Mouse (Mus musculus): ENCODE results near the gene Chkb. TPM values are rescaled to one million over a fixed set of nuclear protein-coding genes. Genes with fewer than 3 reads are reported as not detected.
A peak's percentile ranks its signal among the peaks of the same experiment; 100 is the strongest.

Gene Chkb
- not detected in 2 replicates for polyA plus RNA-seq (2012; ENCODE audit: insufficient read depth, insufficient read length, low replicate concordance, missing spikeins)

DNA sequence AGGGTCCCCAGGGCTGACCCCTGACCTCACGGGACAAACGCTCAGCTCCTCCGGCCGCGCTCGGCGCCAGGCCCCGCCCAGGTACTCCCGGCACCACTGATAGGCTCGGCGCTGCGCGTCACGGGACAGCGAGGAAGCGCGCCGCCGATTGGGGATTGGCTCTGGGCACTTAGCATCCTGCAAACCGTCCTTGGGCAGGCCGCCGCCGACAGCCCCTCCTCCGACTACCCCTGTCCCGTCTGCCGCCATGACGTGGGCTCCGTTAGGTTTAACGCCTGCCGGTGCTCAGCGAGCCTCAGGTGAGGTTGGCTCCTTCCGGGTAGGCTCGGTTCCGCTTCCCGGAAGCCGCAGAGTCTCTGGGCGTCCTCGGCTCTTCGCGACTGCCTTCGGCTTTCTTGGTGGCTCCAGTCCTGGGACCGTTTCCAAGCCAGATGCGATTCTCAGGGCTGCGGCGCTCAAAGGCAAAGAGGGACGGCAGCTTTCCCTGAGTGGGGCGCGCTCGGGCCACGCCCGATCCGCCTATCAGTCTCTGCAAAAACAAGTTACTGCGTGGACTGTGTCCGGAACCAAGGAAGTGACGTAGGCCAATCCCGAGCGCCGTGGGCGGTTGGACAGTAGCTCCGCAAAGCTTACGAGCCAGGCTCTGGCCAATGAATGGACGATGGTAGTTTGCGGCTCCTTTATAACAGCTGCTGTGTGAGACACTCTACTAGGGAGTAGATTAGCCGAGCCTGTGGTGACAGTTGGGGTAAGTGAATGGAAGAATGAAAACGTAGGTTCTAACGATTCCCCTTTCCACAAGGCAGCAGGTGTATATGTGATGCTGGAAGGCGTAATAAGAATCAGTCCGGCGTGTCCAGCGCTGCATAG is at the start of gene Chkb, which contains the start of the genes C730034F03Rik and Gm44502:
TSS of gene Chkb (minus strand) at position 557 of the 870 bp plus-strand sequence.
TSS of gene C730034F03Rik (plus strand) at position 238 of the 870 bp plus-strand sequence.
TSS of gene Gm44502 (minus strand) at position 345 of the 870 bp plus-strand sequence.
- H3K27ac ChIP-seq (ENCODE audit: insufficient read depth, low read depth, low read length), result peak within 1 kb of the TSS; percentile 81
- no peaks in the 10 kb centered on the region for H3K4me1 ChIP-seq (ENCODE audit: control insufficient read depth, insufficient read depth, low read length)
- TF ChIP-seq POLR2A (IDR thresholded peaks at IDR 0.05; ENCODE audit: insufficient read depth, low read depth, low read length) (peak; percentile 81), CTCF (IDR thresholded peaks at IDR 0.05; ENCODE audit: insufficient read depth, low read depth, low read length) (no peak)
- peak within 1 kb of the TSS; percentile 87 for H3K4me3 ChIP-seq (ENCODE audit: insufficient read depth, low read depth, low read length)
- WGBS, result under 1% methylated on average over 70 of the region's 70 CpGs

DNA sequence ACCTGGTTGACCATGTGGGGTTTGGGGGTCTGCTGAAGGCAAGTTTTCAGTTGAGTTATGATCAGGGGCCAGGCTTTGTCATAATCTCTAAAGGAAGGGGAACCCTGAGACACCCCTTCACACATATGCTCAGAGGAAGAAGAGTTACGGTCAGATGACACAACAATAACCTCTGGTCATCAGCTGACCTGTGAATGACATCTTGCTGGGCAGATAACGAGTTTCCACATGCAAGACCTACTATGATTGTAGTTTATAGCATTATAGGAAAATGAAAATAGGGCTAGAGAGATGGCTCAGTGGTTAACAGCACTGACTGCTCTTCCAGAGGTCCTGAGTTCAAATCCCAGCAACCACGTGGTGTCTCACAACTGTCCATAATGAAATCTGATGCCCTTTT is 48.9 kb upstream of the Chkb start:
- H3K4me1 ChIP-seq (ENCODE audit: control insufficient read depth, insufficient read depth, low read length), result peaks cover 29% of the 10 kb centered on the region
- no peak for TF ChIP-seq CTCF (IDR thresholded peaks at IDR 0.05; ENCODE audit: insufficient read depth, low read depth, low read length)
- TF ChIP-seq POLR2A (IDR thresholded peaks at IDR 0.05; ENCODE audit: insufficient read depth, low read depth, low read length), result no peak

DNA sequence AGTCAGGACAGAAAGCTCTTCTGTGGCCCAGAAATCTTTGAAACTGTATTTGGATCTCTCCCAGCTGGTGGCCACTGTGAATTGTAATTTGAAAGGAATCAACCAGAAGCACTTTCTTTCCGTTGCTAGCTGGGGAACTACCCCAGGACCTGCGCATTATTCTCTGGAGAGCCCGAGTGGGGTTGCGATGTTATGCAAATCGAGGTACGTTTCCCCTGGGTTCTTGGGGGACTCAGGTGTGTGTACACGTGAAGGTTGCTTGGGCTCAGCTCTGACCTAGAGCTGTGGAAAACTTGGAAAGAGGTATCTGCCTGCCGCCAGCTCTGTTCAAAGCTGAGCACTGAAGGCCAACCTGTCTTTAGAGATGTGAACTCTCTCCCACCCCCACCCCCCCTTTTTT is 48.1 kb upstream of the Chkb start:
- no peak for TF ChIP-seq POLR2A (IDR thresholded peaks at IDR 0.05; ENCODE audit: insufficient read depth, low read depth, low read length)
- TF ChIP-seq CTCF (IDR thresholded peaks at IDR 0.05; ENCODE audit: insufficient read depth, low read depth, low read length), result no peak
- Histone ChIP-seq H3K4me1 (ENCODE audit: control insufficient read depth, insufficient read depth, low read length) (peaks cover 29% of the 10 kb centered on the region), H3K4me3 (ENCODE audit: insufficient read depth, low read depth, low read length) (no peak overlapping the region), H3K27ac (ENCODE audit: insufficient read depth, low read depth, low read length) (no peak overlapping the region)
- 57% methylated on average over 8 of the region's 8 CpGs for WGBS

More for the DNA sequence above, 48.9 kb upstream of the Chkb start:
- WGBS, result 90% methylated on average over 3 of the region's 3 CpGs
- Histone ChIP-seq H3K4me3 (ENCODE audit: insufficient read depth, low read depth, low read length) (no peak overlapping the region), H3K27ac (ENCODE audit: insufficient read depth, low read depth, low read length) (no peak overlapping the region)

DNA sequence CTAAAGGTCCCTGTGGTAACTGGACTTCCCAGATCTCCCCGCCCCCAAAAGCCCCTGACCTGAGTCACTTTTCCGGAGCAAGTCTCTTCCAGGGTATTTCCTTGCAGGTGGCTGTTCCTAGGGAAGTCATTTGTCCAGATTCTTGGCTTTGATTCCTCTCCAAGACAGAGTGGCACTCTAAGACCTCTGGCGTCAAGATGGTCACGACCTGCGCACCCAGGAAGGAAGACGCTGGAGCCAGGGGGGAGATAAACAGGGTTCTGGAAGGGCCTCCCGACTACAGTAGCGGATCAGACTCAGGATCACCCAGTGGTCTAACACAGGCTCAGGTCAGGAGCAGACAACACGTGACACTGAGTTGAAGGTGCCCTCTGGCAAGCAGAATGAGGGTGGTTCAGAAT is 47.4 kb upstream of the Chkb start, which contains the start of gene Arsa:
TSS of gene Arsa (minus strand) at position 335 of the 401 bp plus-strand sequence.
- H3K4me1 ChIP-seq (ENCODE audit: control insufficient read depth, insufficient read depth, low read length), result peaks cover 29% of the 10 kb centered on the region
- TF ChIP-seq CTCF (IDR thresholded peaks at IDR 0.05; ENCODE audit: insufficient read depth, low read depth, low read length) (no peak), POLR2A (IDR thresholded peaks at IDR 0.05; ENCODE audit: insufficient read depth, low read depth, low read length) (no peak)
- H3K27ac ChIP-seq (ENCODE audit: insufficient read depth, low read depth, low read length), result no peak within 1 kb of the TSS
- H3K4me3 ChIP-seq (ENCODE audit: insufficient read depth, low read depth, low read length), result peak within 1 kb of the TSS; percentile 51
- 48% methylated on average over 9 of the region's 9 CpGs for WGBS

DNA sequence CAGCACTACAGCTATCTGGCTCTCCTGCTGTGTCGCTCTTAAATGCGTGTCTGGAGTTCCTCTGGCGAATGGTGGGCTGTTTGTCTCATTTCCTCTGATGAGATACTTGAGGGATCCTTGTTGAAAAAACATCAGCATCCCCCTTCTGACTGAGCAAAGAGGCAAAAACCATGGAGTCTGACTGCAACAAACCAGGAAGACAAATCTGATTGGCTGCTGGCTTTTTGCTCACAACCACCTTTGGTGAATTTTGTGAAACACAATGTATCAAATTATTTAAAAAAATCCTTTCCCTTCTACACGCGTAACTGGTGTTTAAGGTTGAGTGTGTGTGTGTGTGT is 46.7 kb upstream of the Chkb start:
- TF ChIP-seq POLR2A (IDR thresholded peaks at IDR 0.05; ENCODE audit: insufficient read depth, low read depth, low read length) (no peak), CTCF (IDR thresholded peaks at IDR 0.05; ENCODE audit: insufficient read depth, low read depth, low read length) (no peak)
- peak overlapping the region; percentile 51 for H3K4me3 ChIP-seq (ENCODE audit: insufficient read depth, low read depth, low read length)
- H3K27ac ChIP-seq (ENCODE audit: insufficient read depth, low read depth, low read length), result no peak overlapping the region
- whole genome bisulfite sequencing, result 2% methylated on average over 5 of the region's 5 CpGs
- peaks cover 29% of the 10 kb centered on the region for H3K4me1 ChIP-seq (ENCODE audit: control insufficient read depth, insufficient read depth, low read length)

DNA sequence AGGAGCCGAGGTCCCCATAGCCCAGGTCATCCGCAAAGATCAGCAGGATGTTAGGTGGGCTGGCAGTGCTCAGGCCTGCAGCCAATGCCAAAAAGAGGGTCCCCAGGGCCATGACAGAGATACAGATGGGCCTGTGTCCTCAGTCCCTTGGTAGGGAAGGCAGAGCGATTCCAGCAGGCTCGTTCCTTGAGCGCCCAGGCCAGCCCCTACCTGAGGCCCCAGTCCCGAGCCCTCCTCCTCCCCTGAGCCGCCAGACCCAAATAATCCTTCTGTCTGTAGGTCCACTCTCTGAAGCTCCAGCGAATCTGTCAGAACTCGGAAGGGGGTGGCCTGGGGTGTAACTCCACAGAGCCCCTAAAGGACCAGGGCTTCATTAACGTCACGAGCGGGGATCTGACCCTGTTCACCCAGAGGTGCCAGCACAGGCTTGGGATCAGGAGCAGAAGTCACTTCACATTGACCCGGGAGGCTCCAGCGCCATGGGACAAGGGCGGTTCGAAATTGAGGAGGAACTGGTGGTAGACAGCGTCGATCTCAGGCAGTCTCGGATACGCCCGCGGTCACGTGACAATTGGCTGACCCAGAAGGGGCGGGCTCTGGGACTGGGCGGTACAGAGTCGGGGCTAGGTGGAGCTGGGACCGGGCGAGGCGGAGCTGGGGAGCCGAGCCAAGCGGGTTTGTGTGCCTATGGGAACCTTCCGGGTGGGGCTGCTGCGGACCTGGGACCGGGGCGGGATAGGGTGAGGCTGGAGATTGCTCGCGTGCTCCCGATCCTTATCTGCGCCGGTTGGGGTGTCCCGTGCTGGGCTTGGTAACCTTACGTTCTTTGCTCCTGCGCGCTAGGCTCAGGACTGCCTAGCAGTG is 46.1 kb upstream of the Chkb start:
- TF ChIP-seq POLR2A (IDR thresholded peaks at IDR 0.05; ENCODE audit: insufficient read depth, low read depth, low read length) (peak; percentile 32; the same call in 1 of the 2 replicates), CTCF (IDR thresholded peaks at IDR 0.05; ENCODE audit: insufficient read depth, low read depth, low read length) (0 out of 2 replicates have a peak, but pooled peaks have one; percentile 0)
- 9% methylated on average over 44 of the region's 44 CpGs for WGBS
- H3K4me3 ChIP-seq (ENCODE audit: insufficient read depth, low read depth, low read length), result peak overlapping the region; percentile 51
- no peak overlapping the region for H3K27ac ChIP-seq (ENCODE audit: insufficient read depth, low read depth, low read length)
- H3K4me1 ChIP-seq (ENCODE audit: control insufficient read depth, insufficient read depth, low read length), result peaks cover 28% of the 10 kb centered on the region

DNA sequence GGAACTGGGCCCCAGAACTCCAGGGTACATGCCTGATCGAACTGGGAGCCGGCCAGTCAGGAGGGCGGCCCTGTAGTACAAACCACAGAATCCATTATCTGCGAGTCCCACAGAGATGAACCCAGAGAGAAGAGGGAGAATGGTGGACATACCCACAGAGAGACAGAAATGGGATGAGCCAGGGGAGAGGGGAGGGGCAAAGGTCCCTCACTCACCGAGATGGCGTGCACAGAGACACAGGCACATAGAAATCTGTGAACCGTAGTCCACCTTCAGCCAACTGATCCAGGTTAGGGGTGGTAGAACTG is 45.5 kb upstream of the Chkb start:
- WGBS, result 98% methylated on average over 7 of the region's 7 CpGs
- TF ChIP-seq POLR2A (IDR thresholded peaks at IDR 0.05; ENCODE audit: insufficient read depth, low read depth, low read length) (no peak), CTCF (IDR thresholded peaks at IDR 0.05; ENCODE audit: insufficient read depth, low read depth, low read length) (no peak)
- no peak overlapping the region for H3K27ac ChIP-seq (ENCODE audit: insufficient read depth, low read depth, low read length)
- H3K4me3 ChIP-seq (ENCODE audit: insufficient read depth, low read depth, low read length), result peak overlapping the region; percentile 51
- peaks cover 23% of the 10 kb centered on the region for H3K4me1 ChIP-seq (ENCODE audit: control insufficient read depth, insufficient read depth, low read length)

DNA sequence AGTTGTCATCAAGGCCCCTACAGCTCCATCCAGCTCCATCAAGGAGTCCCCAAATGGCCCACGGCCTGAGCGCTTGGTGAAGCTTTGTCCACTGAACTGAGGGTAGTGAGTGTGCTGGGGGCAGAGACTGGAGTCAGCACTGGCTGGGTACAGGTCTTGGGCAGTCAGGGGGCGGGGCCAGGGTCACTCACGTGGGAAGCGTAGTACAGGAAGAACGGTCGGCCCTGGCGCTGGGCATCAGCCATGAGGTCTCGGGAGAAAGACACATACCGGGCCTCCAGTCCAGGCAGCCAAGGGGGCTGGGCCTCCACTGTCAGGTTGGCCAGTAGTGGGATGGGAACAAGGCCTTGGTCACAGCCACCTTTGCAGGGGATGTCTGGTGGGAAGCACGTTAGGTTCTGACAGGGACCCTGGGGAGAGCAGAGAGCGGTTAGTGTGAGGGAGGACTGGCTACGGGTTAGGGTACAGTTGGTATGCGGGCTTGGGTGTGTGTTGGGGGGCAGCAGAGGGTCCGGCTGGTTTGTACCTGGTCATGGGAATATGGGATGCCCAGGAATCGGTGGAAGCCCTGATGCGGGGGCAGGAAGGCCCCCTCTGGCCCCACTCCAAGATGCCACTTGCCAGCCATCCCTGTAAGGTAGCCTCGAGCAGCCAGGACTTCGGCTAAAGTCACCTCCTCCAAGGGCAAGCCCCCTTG is 45.0 kb upstream of the Chkb start:
- TF ChIP-seq CTCF (IDR thresholded peaks at IDR 0.05; ENCODE audit: insufficient read depth, low read depth, low read length) (no peak), POLR2A (IDR thresholded peaks at IDR 0.05; ENCODE audit: insufficient read depth, low read depth, low read length) (no peak)
- WGBS, result 93% methylated on average over 19 of the region's 19 CpGs
- H3K27ac ChIP-seq (ENCODE audit: insufficient read depth, low read depth, low read length), result no peak overlapping the region

More for the DNA sequence above, 45.0 kb upstream of the Chkb start:
- peaks cover 21% of the 10 kb centered on the region for H3K4me1 ChIP-seq (ENCODE audit: control insufficient read depth, insufficient read depth, low read length)
- H3K4me3 ChIP-seq (ENCODE audit: insufficient read depth, low read depth, low read length), result no peak overlapping the region

Data from olfactory bulb, adult 2 months (tissue).